Comparison of ENCODE assay signal across 8 mouse cellular contexts in genomic region chr13:94358401-94359265, GRCm38 (mm10). TPM values are rescaled to one million over a fixed set of nuclear protein-coding genes. Genes with fewer than 3 reads are reported as not detected.
DNase-seq lines count a peak whose midpoint lies in the region; ATAC-seq lines count a peak whose summit lies in the region.

Ap3b1 (plus strand) TSS chr13:94358960.

- ATAC-seq in hindbrain, embryonic 16.5 days = peak; percentile 98

- under 1% methylated on average over 71 of the region's 79 CpGs for WGBS in hindbrain, embryonic 16.5 days

- H3K36me3 ChIP-seq in hindbrain, embryonic 16.5 days (ENCODE audit: control insufficient read depth, insufficient read depth, low read length) = no peaks in the 10 kb centered on the region
- H3K36me3 ChIP-seq in megakaryocyte, embryonic 14.5 days (replicated peaks; ENCODE audit: low read length) = peaks cover 35% of the 10 kb centered on the region

- peaks cover 13% of the 10 kb centered on the region for H3K4me1 ChIP-seq in hindbrain, embryonic 16.5 days (ENCODE audit: control insufficient read depth, insufficient read depth, low read depth, low read length)
- peaks cover 47% of the 10 kb centered on the region for H3K4me1 ChIP-seq in megakaryocyte, embryonic 14.5 days

- H3K27ac ChIP-seq in hindbrain, embryonic 16.5 days (ENCODE audit: low read depth, low read length) = peak within 1 kb of the TSS; percentile 87

- H3K9ac ChIP-seq in hindbrain, embryonic 16.5 days (ENCODE audit: low read depth, low read length) = peak within 1 kb of the TSS; percentile 91

- H3K4me2 ChIP-seq in hindbrain, embryonic 16.5 days (ENCODE audit: low read length) = peak within 1 kb of the TSS; percentile 89

- peak; percentile 90 for DNase-seq in ZHBTc4 (ENCODE audit: low read depth, low spot score)
- DNase-seq in cerebellum, postnatal 4 days (ENCODE audit: low spot score in 2 of 2) = peak; percentile 84 to 89
- peak; percentile 83 for DNase-seq in gastrocnemius, adult 18-20 months (ENCODE audit: low spot score)
- DNase-seq in left cerebral cortex, adult 8-10 months (ENCODE audit: low spot score in 2 of 2) = peak; percentile 76 to 84
- DNase-seq in right cerebral cortex, postnatal 10 days (ENCODE audit: low spot score in 2 of 2) = peak; percentile 93 to 94
- peak; percentile 91 for DNase-seq in urinary bladder, postnatal 25 days (ENCODE audit: low spot score)

- no peaks in the 10 kb centered on the region for H3K27me3 ChIP-seq in hindbrain, embryonic 16.5 days (replicated peaks; ENCODE audit: control insufficient read depth, insufficient read depth, low read length)
- H3K27me3 ChIP-seq in megakaryocyte, embryonic 14.5 days (replicated peaks) = no peaks in the 10 kb centered on the region

- H3K9me3 ChIP-seq in hindbrain, embryonic 16.5 days (ENCODE audit: control insufficient read depth, low read length) = no peaks in the 10 kb centered on the region
- peaks cover 5% of the 10 kb centered on the region for H3K9me3 ChIP-seq in megakaryocyte, embryonic 14.5 days

- peak within 1 kb of the TSS; percentile 88 for H3K4me3 ChIP-seq in hindbrain, embryonic 16.5 days (ENCODE audit: low read length)
- H3K4me3 ChIP-seq in megakaryocyte, embryonic 14.5 days (replicated peaks) = peak within 1 kb of the TSS; percentile 99

RNA-seq across cellular contexts. Expression of gene Ap3b1, which starts in this region (rescaled TPM):
- total RNA-seq in gastrocnemius, adult 18-20 months (2021) = 10 to 100 TPM; 21.9 to 24.5 TPM
- polyA plus RNA-seq in hindbrain, embryonic 16.5 days (2015; fragmentation: Nextera tagmentation; extraction: Ambion mirVana) = 27.9 and 28.4 TPM in 2 replicates
- 10 to 100 TPM; 45.2 to 49.9 (median 47.9) TPM for total RNA-seq in left cerebral cortex, adult 8-10 months (2022)
- 7.4 and 19.0 TPM in 2 replicates for polyA plus RNA-seq in megakaryocyte, embryonic 14.5 days (2012; ENCODE audit: insufficient read depth, low replicate concordance)

Comparison
In these comparisons a context has a peak if more than half of its experiments do, and no peak if none do; other contexts are left out.
1. Peak in every context shown above with its lines: DNase-seq, ATAC-seq, H3K4me3 ChIP-seq and H3K27ac ChIP-seq.